Mouse (Mus musculus): ENCODE data around the gene Cep41. TPM values are rescaled to one million over a fixed set of nuclear protein-coding genes. Genes with fewer than 3 reads are reported as not detected.
A peak's percentile ranks its signal among the peaks of the same experiment; 100 is the strongest.

Cep41 gene
- polyA plus RNA-seq, 1 experiment from 2014 or later, result 12.5 TPM

DNA sequence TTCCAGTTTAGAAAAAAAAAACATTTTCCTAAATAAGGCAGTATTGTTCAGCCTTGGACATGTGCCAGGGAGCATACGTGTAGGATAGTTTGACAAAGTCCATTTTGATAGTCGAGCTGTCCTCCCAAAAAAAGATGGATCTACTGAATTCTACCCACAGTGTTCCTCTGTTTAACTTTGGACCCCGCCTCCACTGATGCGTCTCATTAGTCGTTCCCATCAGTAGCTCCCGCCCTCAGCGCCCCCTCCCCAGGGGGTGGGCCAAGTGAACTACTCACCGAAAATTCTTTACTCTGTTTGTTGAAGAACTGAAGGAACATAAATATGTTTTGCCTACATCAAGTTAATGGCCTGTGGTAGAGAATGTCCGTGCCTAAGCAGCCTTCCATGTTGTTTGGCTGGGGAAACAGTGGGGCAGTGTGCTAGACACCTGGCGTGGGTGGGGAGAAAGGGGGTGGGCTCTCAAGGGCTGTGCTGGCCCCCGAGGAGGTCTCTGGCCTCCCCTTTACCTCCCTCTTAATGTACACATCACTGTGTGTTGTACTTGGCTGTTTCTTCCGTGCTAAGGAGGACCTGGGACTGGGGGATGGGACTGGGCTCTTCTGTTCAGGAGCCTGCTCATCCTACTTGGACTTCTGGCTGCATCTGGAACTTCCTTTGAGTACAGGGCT lies 36.9 kb upstream of the Cep41 start:
- H3K27ac ChIP-seq, result peak overlapping the region; percentile 37; the same call in 1 of the 2 replicates
- DNase-seq (ENCODE audit: low spot score), result peak; percentile 69
- H3K4me3 ChIP-seq, result no peak overlapping the region
- WGBS, result 64% methylated on average over 12 of the region's 12 CpGs
- H3K9me3 ChIP-seq, result peaks cover 2% of the 10 kb centered on the region; the same call in 1 of the 2 replicates
- no peaks in the 10 kb centered on the region for H3K36me3 ChIP-seq
- peaks cover 16% of the 10 kb centered on the region for H3K4me1 ChIP-seq
- H3K27me3 ChIP-seq (ENCODE audit: insufficient read depth, poor library complexity, severe bottlenecking), result no peaks in the 10 kb centered on the region

DNA sequence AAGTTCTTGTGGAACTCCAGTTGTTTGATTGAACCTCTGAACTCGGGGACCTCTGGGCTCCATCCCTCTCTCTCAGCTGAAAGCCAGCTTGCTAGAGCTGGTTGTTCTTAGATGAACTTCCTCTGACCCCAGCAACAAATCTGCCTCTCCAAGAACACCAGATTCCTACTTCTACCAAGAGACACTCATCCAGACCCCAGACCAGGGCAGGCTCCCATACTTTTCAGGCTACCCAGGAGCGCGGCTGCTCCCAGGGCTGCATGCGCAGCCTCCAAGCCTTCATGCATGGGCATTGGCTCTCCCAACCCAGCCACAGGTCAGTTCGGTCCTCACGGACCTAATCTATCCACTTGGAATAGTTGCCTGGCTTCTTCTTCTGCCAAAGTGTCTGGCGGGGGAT lies 29.8 kb upstream of the Cep41 start, which contains the start of gene Mest:
Mest (plus strand) TSS at position 217 of the 400 bp plus-strand sequence.
- Histone ChIP-seq H3K4me3 (no peak within 1 kb of the TSS), H3K36me3 (no peaks in the 10 kb centered on the region), H3K9me3 (no peaks in the 10 kb centered on the region), H3K27ac (peak within 1 kb of the TSS; percentile 66), H3K27me3 (ENCODE audit: insufficient read depth, poor library complexity, severe bottlenecking) (no peaks in the 10 kb centered on the region), H3K4me1 (peaks cover 29% of the 10 kb centered on the region)
- 48% methylated on average over 7 of the region's 7 CpGs for WGBS
- no peak for DNase-seq (ENCODE audit: low spot score)

DNA sequence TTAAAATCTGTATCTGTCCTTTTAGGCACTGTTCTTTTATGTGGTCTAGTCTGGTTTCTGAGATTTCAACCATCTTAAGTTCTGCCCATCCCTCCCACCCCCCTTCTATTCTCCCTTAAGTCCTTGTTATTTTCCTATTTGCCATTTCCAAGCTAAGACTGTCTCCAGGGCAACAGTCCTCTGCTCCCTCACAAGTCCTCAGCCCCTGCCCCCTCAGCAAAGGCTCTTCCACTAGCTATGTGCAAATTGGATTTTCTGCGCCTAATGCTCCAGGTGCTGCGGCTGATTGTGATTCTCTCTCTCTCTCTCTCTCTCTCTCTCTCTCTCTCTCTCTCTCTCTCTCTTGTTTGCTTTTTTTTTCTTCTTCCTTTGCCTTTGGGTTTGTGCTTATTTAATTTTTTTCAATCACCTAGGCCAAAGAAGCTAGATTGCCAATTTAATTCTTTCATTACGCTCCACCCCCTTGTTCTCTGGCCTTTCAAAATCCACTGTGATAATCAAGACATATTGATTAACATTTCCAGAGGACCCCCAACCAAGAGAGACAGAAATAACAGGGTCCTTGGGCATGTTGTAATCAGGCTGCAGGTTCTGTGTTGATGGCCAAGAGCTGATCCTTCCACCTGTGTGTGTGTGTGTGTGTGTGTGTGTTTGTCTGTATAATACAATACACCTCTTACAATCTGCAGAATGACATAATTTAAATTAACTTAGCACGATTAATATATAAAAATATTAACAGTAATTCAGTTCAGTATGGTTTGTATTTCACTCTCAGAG lies 29.0 kb upstream of the Cep41 start:
- H3K27ac ChIP-seq, result no peak overlapping the region
- H3K27me3 ChIP-seq (ENCODE audit: insufficient read depth, poor library complexity, severe bottlenecking), result no peaks in the 10 kb centered on the region
- no peak for DNase-seq (ENCODE audit: low spot score)
- no peak overlapping the region for H3K4me3 ChIP-seq
- WGBS, result 75% methylated on average over 4 of the region's 4 CpGs
- H3K36me3 ChIP-seq, result no peaks in the 10 kb centered on the region
- no peaks in the 10 kb centered on the region for H3K9me3 ChIP-seq
- peaks cover 29% of the 10 kb centered on the region for H3K4me1 ChIP-seq

DNA sequence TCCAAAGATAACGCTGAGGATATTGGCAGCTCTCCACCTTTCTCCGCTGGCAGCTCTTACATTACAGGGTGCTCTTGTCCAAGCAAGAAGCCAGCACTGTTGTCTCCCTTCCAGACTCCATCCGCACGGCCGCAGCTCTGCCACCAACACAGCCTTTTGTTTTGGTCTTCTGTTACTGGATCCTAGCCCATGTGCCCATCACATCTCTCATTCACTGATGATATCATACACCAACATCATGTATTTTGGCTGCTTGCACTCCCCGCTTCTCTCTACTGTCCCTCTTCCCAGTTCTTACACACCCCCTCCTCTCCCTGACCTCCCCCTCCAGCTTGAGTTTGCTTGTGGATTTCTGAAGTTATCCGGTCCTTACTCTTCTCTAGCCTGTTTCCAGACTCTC lies 23.2 kb upstream of the Cep41 start:
- WGBS, result 91% methylated on average over 7 of the region's 7 CpGs
- H3K4me3 ChIP-seq, result no peak overlapping the region

DNA sequence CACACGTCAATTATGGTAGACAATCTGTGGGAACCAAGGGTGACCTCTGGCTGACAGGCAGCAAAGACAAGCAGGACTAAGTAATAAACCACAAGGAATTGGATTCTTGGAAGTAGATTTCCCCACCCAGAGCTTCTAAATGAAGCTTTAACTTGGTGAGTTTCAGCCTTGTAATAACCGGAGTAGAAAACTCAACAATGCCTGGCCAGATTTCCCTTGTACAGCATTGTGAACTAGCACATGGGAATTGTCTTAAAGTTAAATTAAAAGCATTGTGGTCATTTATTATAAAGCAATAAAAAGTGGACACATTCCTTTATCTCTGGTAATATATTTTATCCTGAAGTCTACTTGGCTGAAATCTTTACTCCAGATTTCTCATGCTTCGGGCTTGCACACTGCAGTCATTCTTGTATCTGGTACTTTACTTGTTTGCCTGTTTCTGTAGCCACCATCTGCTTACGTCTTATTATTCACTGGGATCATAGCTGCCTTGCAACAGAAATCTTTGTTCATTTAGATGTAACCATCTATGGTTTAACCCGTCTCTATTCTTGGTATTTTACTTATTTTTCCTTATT lies 21.4 kb upstream of the Cep41 start:
- no peak overlapping the region for H3K4me3 ChIP-seq
- WGBS, result 81% methylated on average over 5 of the region's 5 CpGs
- no peaks in the 10 kb centered on the region for H3K27me3 ChIP-seq (ENCODE audit: insufficient read depth, poor library complexity, severe bottlenecking)
- no peak for DNase-seq (ENCODE audit: low spot score)
- H3K27ac ChIP-seq, result no peak overlapping the region
- H3K4me1 ChIP-seq, result peaks cover 22% of the 10 kb centered on the region
- no peaks in the 10 kb centered on the region for H3K36me3 ChIP-seq
- no peaks in the 10 kb centered on the region for H3K9me3 ChIP-seq

More for the DNA sequence above, 23.2 kb upstream of the Cep41 start:
- H3K27ac ChIP-seq, result no peak overlapping the region
- H3K9me3 ChIP-seq, result no peaks in the 10 kb centered on the region
- no peaks in the 10 kb centered on the region for H3K27me3 ChIP-seq (ENCODE audit: insufficient read depth, poor library complexity, severe bottlenecking)
- H3K36me3 ChIP-seq, result no peaks in the 10 kb centered on the region
- H3K4me1 ChIP-seq, result peaks cover 22% of the 10 kb centered on the region
- peak; percentile 72 for DNase-seq (ENCODE audit: low spot score)

DNA sequence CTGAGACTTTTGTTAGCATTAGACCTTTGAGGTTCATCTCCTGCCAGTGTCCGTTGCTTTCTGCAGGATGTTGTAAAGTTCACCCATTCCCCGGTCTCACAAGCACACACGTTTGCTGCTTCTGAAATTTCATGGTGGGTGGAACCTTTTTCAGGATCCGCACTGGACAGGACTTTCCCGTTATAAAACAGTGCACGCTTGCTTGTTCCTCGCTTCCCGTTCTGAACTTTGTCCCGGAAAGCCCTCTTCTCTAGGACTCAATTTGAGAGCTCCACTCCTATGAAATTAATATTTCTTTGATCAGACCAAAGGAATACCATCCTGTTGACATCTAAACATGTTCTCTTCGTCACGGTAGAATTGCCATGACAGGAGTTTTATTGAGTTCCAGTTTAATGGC lies 20.3 kb upstream of the Cep41 start:
- peaks cover 22% of the 10 kb centered on the region for H3K4me1 ChIP-seq

DNA sequence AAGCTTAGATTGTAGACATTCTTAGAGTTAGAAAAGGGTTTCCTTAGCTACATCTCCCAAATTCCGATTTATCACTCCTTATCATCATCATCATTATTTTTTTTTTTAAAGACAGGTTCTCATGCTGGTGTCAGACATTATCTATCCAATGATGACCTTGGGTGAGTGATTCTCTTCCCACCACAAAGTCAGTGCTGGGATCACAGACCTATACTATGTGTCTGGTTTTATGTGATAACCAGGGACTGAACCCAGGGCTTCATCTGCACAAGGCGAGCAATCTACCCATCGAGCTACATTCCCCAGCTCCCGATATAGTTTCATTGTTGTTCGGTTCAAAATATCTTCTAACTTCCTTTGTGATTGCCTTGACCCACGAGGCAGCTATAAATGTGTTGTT lies 19.9 kb upstream of the Cep41 start:
- Histone ChIP-seq H3K27ac (peak overlapping the region; percentile 22; the same call in 1 of the 2 replicates), H3K27me3 (ENCODE audit: insufficient read depth, poor library complexity, severe bottlenecking) (no peaks in the 10 kb centered on the region), H3K36me3 (no peaks in the 10 kb centered on the region), H3K9me3 (no peaks in the 10 kb centered on the region), H3K4me3 (no peak overlapping the region), H3K4me1 (peaks cover 22% of the 10 kb centered on the region)
- DNase-seq (ENCODE audit: low spot score), result no peak
- WGBS, result 68% methylated on average over 6 of the region's 6 CpGs

More for the DNA sequence above, 20.3 kb upstream of the Cep41 start:
- Histone ChIP-seq H3K27ac (peak overlapping the region; percentile 22; the same call in 1 of the 2 replicates), H3K27me3 (ENCODE audit: insufficient read depth, poor library complexity, severe bottlenecking) (no peaks in the 10 kb centered on the region), H3K36me3 (no peaks in the 10 kb centered on the region), H3K4me3 (no peak overlapping the region), H3K9me3 (no peaks in the 10 kb centered on the region)
- no peak for DNase-seq (ENCODE audit: low spot score)
- 90% methylated on average over 11 of the region's 11 CpGs for WGBS

DNA sequence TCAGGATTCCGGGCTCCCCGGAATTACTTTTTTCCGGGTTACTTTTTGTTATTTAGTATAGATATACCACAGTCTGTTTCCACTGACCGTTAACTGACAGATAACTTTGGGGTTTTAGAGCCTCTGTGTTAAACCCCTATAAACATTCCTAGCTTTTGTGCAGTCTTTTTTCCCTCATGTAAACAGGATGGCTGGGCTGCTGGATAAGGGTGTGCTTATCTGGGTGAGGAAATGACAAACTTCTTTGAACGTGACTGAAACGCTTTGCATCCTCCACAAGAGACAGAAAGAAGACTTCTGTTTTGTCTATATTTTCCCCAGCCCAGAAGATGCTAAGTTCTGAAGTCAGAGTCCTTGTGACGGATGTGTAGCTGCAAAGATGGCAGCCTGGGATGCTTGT lies 18.9 kb upstream of the Cep41 start:
- Histone ChIP-seq H3K9me3 (no peaks in the 10 kb centered on the region), H3K36me3 (no peaks in the 10 kb centered on the region), H3K27ac (peak overlapping the region; percentile 64), H3K27me3 (ENCODE audit: insufficient read depth, poor library complexity, severe bottlenecking) (no peaks in the 10 kb centered on the region), H3K4me1 (peaks cover 22% of the 10 kb centered on the region), H3K4me3 (no peak overlapping the region)
- 42% methylated on average over 7 of the region's 7 CpGs for WGBS
- no peak for DNase-seq (ENCODE audit: low spot score)

DNA sequence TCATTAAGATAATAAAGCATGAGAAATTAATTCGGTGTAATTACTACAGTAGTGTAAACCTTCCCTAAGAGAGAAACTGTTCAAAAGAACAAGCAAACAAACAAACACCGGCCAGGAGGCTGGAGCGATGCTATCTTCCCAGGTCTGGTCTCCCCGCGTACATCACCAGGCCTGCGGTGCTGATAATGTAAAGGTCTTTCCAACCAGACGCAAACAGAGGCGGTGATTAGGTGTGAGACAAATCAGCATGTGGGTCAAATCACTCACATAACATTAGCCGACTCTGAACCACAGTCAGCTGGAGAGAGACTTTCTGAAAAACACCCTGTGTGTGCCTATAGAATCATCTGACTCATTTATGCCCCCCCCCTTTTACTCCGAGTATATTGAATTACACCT lies 17.8 kb upstream of the Cep41 start:
- DNase-seq (ENCODE audit: low spot score), result no peak
- Histone ChIP-seq H3K4me3 (no peak overlapping the region), H3K4me1 (peaks cover 22% of the 10 kb centered on the region), H3K9me3 (no peaks in the 10 kb centered on the region), H3K27ac (peak overlapping the region; percentile 83), H3K27me3 (ENCODE audit: insufficient read depth, poor library complexity, severe bottlenecking) (no peaks in the 10 kb centered on the region), H3K36me3 (no peaks in the 10 kb centered on the region)
- WGBS, result 20% methylated on average over 10 of the region's 10 CpGs

DNA sequence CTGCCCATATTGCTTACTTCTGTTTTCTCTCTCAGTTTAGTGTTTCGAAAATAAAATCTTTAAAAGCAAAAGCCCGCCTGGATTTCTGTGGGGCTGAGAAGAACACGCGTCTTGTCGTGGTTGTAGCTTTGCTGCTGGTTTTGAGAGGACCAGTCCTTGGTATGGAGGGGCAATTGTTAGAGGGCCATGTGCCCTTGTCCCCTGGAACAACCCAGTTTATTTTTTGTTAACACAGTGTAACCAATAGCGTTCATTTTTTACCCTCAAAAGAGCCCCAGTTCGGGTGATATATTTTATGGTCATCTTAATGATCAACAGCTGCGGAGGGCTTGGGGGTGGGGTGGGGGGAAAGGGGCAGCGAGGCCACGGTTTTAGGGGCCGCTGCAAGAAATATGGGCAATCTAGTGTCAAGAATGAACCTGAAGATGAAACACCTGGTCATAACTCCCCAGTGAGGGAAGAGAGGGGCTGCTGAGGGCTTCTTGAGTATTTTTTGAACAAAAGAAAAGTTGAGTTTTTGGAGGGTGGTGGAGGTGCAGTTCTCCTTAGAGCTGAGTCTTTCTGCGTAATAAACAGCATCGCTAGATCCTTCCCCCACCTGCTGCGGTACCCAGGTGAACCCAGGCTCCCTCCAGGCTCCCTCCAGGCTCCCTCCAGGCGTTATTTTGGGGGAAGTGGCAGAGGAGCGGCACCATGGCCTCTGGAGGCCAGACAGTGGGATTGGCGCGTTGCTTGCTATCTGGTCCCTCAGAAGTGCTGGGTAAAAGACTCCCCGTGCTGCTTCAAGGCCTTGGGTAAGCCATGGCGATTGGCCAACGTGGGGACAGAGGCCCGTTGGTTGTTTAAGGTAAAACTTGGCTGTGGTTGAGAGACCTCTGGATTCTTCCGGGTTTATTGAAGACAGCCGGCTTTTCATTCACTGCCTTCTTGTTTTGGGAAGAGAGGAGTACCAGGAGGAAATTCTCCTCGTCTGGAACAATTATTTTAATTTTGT lies 17.1 kb upstream of the Cep41 start:
- peak overlapping the region; percentile 83 for H3K27ac ChIP-seq
- peaks cover 22% of the 10 kb centered on the region for H3K4me1 ChIP-seq
- H3K9me3 ChIP-seq, result no peaks in the 10 kb centered on the region
- H3K36me3 ChIP-seq, result no peaks in the 10 kb centered on the region
- no peak for DNase-seq (ENCODE audit: low spot score)
- WGBS, result 54% methylated on average over 25 of the region's 25 CpGs
- H3K4me3 ChIP-seq, result no peak overlapping the region
- no peaks in the 10 kb centered on the region for H3K27me3 ChIP-seq (ENCODE audit: insufficient read depth, poor library complexity, severe bottlenecking)

DNA sequence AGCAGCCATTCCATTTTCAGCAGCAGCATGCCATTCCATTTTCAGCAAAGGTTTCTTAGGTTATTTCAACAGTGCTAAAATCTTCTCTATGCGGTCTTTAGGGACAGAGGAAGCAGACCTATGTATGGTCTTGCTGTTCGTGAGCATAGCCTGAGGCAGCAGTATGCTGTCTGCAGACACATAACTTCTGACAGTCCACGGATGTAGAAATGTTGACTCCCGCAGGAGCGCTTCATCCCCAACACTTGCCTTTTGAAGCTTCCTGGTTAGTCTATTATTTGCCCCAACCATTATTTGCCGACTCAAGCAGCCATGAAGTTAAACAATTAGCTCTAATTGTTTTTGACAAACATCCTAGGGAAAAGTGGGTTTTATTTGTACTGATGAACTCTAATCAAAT lies 15.6 kb upstream of the Cep41 start:
- no peaks in the 10 kb centered on the region for H3K9me3 ChIP-seq
- H3K4me3 ChIP-seq, result no peak overlapping the region
- peaks cover 25% of the 10 kb centered on the region for H3K4me1 ChIP-seq
- no peaks in the 10 kb centered on the region for H3K27me3 ChIP-seq (ENCODE audit: insufficient read depth, poor library complexity, severe bottlenecking)
- 76% methylated on average over 6 of the region's 6 CpGs for WGBS
- no peak for DNase-seq (ENCODE audit: low spot score)
- H3K27ac ChIP-seq, result peak overlapping the region; percentile 70
- no peaks in the 10 kb centered on the region for H3K36me3 ChIP-seq

DNA sequence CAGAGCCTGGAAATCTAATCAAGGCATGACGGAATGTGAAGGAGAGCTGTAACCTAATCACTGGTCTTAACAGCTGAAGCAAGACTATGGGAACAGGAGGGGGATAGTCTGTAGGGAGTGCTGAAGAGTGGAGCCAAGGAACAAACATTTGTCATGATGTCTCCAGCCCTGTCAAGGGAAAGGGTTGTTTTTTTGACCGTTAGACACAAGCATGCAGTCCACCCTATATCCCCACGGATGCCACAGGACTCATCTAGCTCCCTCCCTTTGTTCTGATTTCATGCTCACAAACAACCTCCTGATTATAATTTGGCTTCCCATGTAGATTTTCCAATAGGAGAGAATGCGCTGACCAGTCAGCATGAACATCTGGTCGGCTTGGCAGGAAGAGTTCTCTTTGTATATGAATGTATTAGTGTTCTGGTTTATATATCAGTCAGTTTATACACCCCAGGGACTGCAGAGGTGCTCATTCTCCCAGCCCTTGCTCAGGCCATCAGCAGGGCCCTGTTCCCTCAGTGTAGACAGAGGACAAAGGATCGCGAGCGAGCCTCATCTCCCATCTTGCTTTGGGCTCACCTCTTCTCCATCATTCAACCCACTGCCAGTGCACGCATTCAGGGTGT lies 10.5 kb upstream of the Cep41 start:
- Histone ChIP-seq H3K36me3 (no peaks in the 10 kb centered on the region), H3K9me3 (no peaks in the 10 kb centered on the region), H3K27ac (peak overlapping the region; percentile 83), H3K4me3 (no peak overlapping the region), H3K27me3 (ENCODE audit: insufficient read depth, poor library complexity, severe bottlenecking) (no peaks in the 10 kb centered on the region), H3K4me1 (peaks cover 24% of the 10 kb centered on the region)
- DNase-seq (ENCODE audit: low spot score), result peak; percentile 72
- WGBS, result 67% methylated on average over 9 of the region's 9 CpGs

Data from heart, embryonic 10.5 days (tissue).